Mouse (Mus musculus) embryonic facial prominence, embryonic 14.5 days (tissue): ENCODE measurements around the gene Tspear. TPM values are rescaled to one million over a fixed set of nuclear protein-coding genes. Genes with fewer than 3 reads are reported as not detected.

Source experiments
- ATAC-seq: fragments of 200-750 bp; cut with Nextera tagmentation; 2 replicates; pipeline ENCODE4 v1.8.0; 2017; ENCODE audit warnings: low read depth, moderate number of reproducible peaks, moderate TSS enrichment
- DNase-seq: peaks from one replicate; pipeline ENCODE4 v3.0.0-alpha.2; 2015; ENCODE audit warnings: low spot score
- H3K27ac ChIP-seq: fragments of 300-500 bp; sonication (generic); replicated peaks from 2 replicates; pipeline ENCODE4 v1.5.1; 2014; ENCODE audit warnings: low read depth, mild to moderate bottlenecking, low read length, moderate library complexity
- H3K27me3 ChIP-seq: fragments of 300-500 bp; sonication (generic); replicated peaks from 2 replicates; pipeline ENCODE4 v1.6.1; 2014; ENCODE audit warnings: low read length; ENCODE audit not compliant: control insufficient read depth, insufficient read depth
- H3K36me3 ChIP-seq: fragments of 300-500 bp; sonication (generic); 2 replicates; pipeline ENCODE4 v1.6.1; 2014; ENCODE audit warnings: low read length, mixed read lengths; ENCODE audit not compliant: control insufficient read depth, insufficient read depth
- H3K4me1 ChIP-seq: fragments of 300-500 bp; sonication (generic); 2 replicates; pipeline ENCODE4 v1.6.1; 2014; ENCODE audit warnings: antibody characterized with exemption, low read length; ENCODE audit not compliant: control insufficient read depth, insufficient read depth
- H3K4me2 ChIP-seq: fragments of 300-500 bp; sonication (generic); 2 replicates; pipeline ENCODE4 v1.6.1; 2014; ENCODE audit warnings: low read depth, mild to moderate bottlenecking, low read length, moderate library complexity, mixed read lengths
- H3K4me3 ChIP-seq: fragments of 300-500 bp; sonication (generic); 2 replicates; pipeline ENCODE4 v1.5.1; 2014; ENCODE audit warnings: low read depth, mild to moderate bottlenecking, low read length
- H3K9ac ChIP-seq: fragments of 300-500 bp; sonication (generic); 2 replicates; pipeline ENCODE4 v1.6.1; 2014; ENCODE audit warnings: low read depth, mild to moderate bottlenecking, low read length, moderate library complexity, mixed read lengths
- H3K9me3 ChIP-seq: fragments of 300-500 bp; sonication (generic); 2 replicates; pipeline ENCODE4 v1.6.1; 2016; ENCODE audit warnings: low read length; ENCODE audit not compliant: control insufficient read depth
- WGBS: fragments of 180-500 bp; shearing (Covaris S2); extraction: QIAGEN DNeasy Blood & Tissue Kit; methylation state at CpG from one replicate; pipeline ENCODE4 v1.1.7; 2014; 5-methylcytosine and 5-hydroxymethylcytosine counted together
- polyA plus RNA-seq: library from polyadenylated mRNA; unstranded; fragments of >200 nt; fragmentation: Nextera tagmentation; extraction: Ambion mirVana; gene quantifications from 2 replicates; pipeline ENCODE4 v1.2.1, GENCODE M21; 2014

Gene Tspear
- polyA plus RNA-seq, 1 experiment from 2014 or later, result 1.3 TPM

GRCm38 (mm10) chr10:77902894-77903715, 216.7 kb downstream of the Tspear start:
- peak overlapping the region; percentile 71; the same call in 1 of the 2 replicates for H3K9ac ChIP-seq
- no peaks in the 10 kb centered on the region for H3K27me3 ChIP-seq
- peaks cover 7% of the 10 kb centered on the region; the same call in 1 of the 2 replicates for H3K4me1 ChIP-seq
- ATAC-seq, result peak; percentile 85
- H3K4me3 ChIP-seq, result peak overlapping the region; percentile 62
- H3K36me3 ChIP-seq, result no peaks in the 10 kb centered on the region
- peak; percentile 71 for DNase-seq
- H3K4me2 ChIP-seq, result peak overlapping the region; percentile 85
- WGBS, result 8% methylated on average over 32 of the region's 35 CpGs
- no peak overlapping the region for H3K27ac ChIP-seq
- no peaks in the 10 kb centered on the region for H3K9me3 ChIP-seq

DNA sequence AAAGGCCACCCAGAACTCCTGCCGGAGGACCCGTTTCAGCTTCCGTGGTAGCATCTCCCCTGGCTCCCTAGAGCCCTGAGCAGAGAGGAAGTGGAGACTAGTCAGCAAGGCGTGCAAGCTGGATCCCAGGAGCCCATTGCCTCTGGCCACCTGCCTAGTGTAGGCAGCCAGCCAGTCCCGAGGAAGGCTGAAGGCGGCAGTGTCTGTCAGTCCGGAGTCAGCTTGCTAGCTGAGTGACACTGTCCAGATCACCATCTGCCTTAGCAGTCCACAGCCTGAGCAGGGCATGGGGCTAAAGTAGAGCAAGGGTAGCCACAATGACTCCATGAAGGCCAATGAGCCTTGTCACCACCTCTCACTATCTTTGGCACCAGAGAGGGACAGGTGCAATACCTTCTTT, 226.2 kb downstream of the Tspear start:
- Histone ChIP-seq H3K9ac (no peak overlapping the region), H3K4me3 (no peak overlapping the region), H3K36me3 (no peaks in the 10 kb centered on the region), H3K4me2 (no peak overlapping the region), H3K9me3 (no peaks in the 10 kb centered on the region), H3K4me1 (no peaks in the 10 kb centered on the region), H3K27me3 (no peaks in the 10 kb centered on the region), H3K27ac (no peak overlapping the region)
- DNase-seq, result no peak
- ATAC-seq, result no peak; the same call in 1 of the 2 replicates
- 62% methylated on average over 7 of the region's 7 CpGs for WGBS

DNA sequence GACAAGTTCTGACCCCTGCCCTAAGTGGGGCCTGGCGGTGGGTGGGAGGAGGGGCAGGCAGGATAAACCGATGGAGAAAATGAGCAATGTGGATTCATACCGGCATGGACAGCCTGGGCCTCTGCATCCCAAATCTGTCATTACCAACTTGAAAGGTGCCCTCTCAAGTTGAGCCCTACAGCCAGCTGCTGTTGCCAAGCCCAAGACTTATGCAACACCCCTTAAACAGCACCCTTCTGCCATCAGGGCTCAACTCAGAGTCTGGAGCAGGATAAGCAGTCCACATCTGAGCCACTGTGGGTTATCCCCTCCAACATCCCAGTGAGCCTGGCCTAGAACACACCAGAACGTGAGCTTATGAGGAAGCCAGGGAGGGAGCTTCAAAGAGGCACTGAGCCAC, 226.9 kb downstream of the Tspear start:
- Histone ChIP-seq H3K4me2 (no peak overlapping the region), H3K36me3 (no peaks in the 10 kb centered on the region), H3K9ac (no peak overlapping the region), H3K4me3 (no peak overlapping the region), H3K4me1 (no peaks in the 10 kb centered on the region), H3K27ac (no peak overlapping the region), H3K27me3 (no peaks in the 10 kb centered on the region), H3K9me3 (no peaks in the 10 kb centered on the region)
- no peak for DNase-seq
- ATAC-seq, result no peak
- 75% methylated on average over 4 of the region's 4 CpGs for WGBS

GRCm38 (mm10) chr10:77916636-77917335, 230.4 kb downstream of the Tspear start:
- no peaks in the 10 kb centered on the region for H3K27me3 ChIP-seq
- H3K4me3 ChIP-seq, result no peak overlapping the region
- H3K27ac ChIP-seq, result no peak overlapping the region
- WGBS, result 65% methylated on average over 8 of the region's 8 CpGs
- H3K9me3 ChIP-seq, result no peaks in the 10 kb centered on the region
- H3K36me3 ChIP-seq, result no peaks in the 10 kb centered on the region
- no peak for ATAC-seq
- no peaks in the 10 kb centered on the region for H3K4me1 ChIP-seq
- H3K4me2 ChIP-seq, result no peak overlapping the region
- DNase-seq, result no peak
- H3K9ac ChIP-seq, result no peak overlapping the region

- no peaks in the 10 kb centered on the region for H3K36me3 ChIP-seq
- no peak overlapping the region for H3K27ac ChIP-seq
- H3K4me1 ChIP-seq, result no peaks in the 10 kb centered on the region
- no peak for DNase-seq
- no peak for ATAC-seq
- WGBS, result 61% methylated on average over 5 of the region's 5 CpGs
- no peaks in the 10 kb centered on the region for H3K9me3 ChIP-seq
- H3K27me3 ChIP-seq, result no peaks in the 10 kb centered on the region
- no peak overlapping the region for H3K4me2 ChIP-seq
- no peak overlapping the region for H3K4me3 ChIP-seq
- no peak overlapping the region for H3K9ac ChIP-seq
Measured at GRCm38 (mm10) chr10:77921009-77921408, 234.6 kb downstream of the Tspear start.

- Histone ChIP-seq H3K27me3 (no peaks in the 10 kb centered on the region), H3K4me3 (no peak overlapping the region), H3K36me3 (no peaks in the 10 kb centered on the region), H3K27ac (no peak overlapping the region), H3K9ac (no peak overlapping the region), H3K9me3 (no peaks in the 10 kb centered on the region), H3K4me2 (no peak overlapping the region), H3K4me1 (no peaks in the 10 kb centered on the region)
- ATAC-seq (no peak), DNase-seq (peak; percentile 22)
- 58% methylated on average over 4 of the region's 4 CpGs for WGBS
Measured at GRCm38 (mm10) chr10:77922681-77923080, 236.3 kb downstream of the Tspear start.

DNA sequence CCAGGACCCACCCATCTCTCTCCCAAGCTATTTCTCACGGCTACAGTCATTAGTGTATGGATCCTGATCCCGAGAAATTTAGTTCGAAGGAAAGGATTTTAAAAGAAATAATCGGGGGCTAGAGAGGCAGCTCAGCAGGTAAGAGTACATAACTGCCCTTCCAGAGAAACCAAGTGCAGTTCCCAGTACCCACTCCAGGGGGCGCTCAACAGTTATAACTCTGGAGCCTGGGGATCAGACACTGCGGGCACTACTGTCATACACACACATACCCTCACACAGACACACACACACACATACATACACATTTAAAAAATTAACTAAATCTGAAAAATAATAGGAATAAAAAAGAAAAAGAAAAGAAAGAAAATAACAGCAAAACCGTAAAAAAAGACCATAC, 239.8 kb downstream of the Tspear start:
- H3K4me3 ChIP-seq, result no peak overlapping the region
- no peak overlapping the region for H3K9ac ChIP-seq
- H3K27me3 ChIP-seq, result no peaks in the 10 kb centered on the region
- H3K27ac ChIP-seq, result no peak overlapping the region
- no peaks in the 10 kb centered on the region for H3K9me3 ChIP-seq
- no peak overlapping the region for H3K4me2 ChIP-seq
- ATAC-seq (no peak), DNase-seq (no peak)
- H3K36me3 ChIP-seq, result no peaks in the 10 kb centered on the region
- 43% methylated on average over 7 of the region's 7 CpGs for WGBS
- H3K4me1 ChIP-seq, result no peaks in the 10 kb centered on the region

GRCm38 (mm10) chr10:77927375-77927774, 241.0 kb downstream of the Tspear start:
- Histone ChIP-seq H3K9me3 (no peaks in the 10 kb centered on the region), H3K9ac (no peak overlapping the region), H3K4me2 (no peak overlapping the region), H3K4me3 (no peak overlapping the region), H3K27ac (no peak overlapping the region), H3K36me3 (no peaks in the 10 kb centered on the region), H3K4me1 (no peaks in the 10 kb centered on the region), H3K27me3 (no peaks in the 10 kb centered on the region)
- 80% methylated on average over 10 of the region's 10 CpGs for WGBS
- DNase-seq (no peak), ATAC-seq (no peak)
